Mouse (Mus musculus) spleen, embryonic (tissue): ENCODE data around the gene Snip1.

Experiments used
- CTCF ChIA-PET: fragments of 350-600 bp; sonication (Branson Sonifier 250); formaldehyde crosslinking; loops from one replicate; lab custom pipeline; 2022; lab: Charles Lee

The Snip1 gene

GRCm38 (mm10) chr4:125066490-125067370, at the start of gene Snip1:
Gene Snip1 (plus strand): TSS chr4:125066672.
- CTCF ChIA-PET = no interaction called here

- CTCF ChIA-PET = no interaction called here
Observed at GRCm38 (mm10) chr4:125017431-125017830, 49.0 kb upstream of the Snip1 start.

DNA sequence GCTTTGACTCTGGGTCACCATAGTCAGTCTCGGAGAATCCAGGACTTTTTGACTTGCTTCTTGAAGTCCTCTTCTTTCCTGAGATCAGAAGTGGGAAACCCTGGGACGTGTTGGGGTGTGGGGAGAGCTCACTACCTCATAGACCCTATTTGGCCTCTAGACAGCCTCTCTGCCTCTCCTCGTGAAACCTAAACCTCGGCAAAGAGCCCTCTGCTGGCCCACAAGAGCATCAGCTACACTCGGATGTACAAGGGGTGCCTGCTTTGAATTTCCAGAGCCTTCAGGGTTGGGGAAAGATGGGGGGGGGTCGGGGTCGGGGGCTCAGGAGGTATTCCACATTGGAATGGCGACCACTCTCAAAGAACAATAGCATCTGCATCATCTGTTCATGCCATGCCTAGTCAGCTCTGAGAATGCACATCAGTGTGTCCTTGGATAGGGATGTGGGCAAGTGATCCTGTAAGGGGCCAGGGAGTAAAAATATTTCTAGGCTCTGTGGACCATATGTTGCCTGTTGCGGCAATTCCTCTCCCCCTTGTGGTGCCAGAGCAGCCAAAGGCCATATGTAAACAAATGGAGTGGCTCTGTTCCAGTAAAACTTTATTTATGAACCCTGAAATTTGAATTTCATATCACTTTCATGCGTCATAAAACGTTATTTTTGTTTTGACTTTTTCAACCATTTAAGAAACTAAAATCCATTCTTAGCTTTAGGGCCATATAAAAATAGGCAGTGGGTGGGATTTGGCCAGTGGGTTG, 45.5 kb upstream of the Snip1 start:
- CTCF ChIA-PET = no interaction called here

- CTCF ChIA-PET = interaction anchor here (0.6 to 1.2 kb wide), 2 partner anchors 8 to 14 kb away, joined by 3 to 4 read pairs; no protein-coding TSS in a partner anchor
Observed at GRCm38 (mm10) chr4:125029891-125030614, 36.4 kb upstream of the Snip1 start.

GRCm38 (mm10) chr4:125034341-125034740, 32.1 kb upstream of the Snip1 start:
- CTCF ChIA-PET = interaction anchor here (0.9 kb wide), 1 partner anchor 9 kb away, joined by 3 read pairs; no protein-coding TSS in a partner anchor

- CTCF ChIA-PET = no interaction called here
Observed at GRCm38 (mm10) chr4:125044454-125044853, 22.0 kb upstream of the Snip1 start.

GRCm38 (mm10) chr4:125055385-125055784, 11.1 kb upstream of the Snip1 start:
- CTCF ChIA-PET = interaction anchor here (0.6 kb wide), 1 partner anchor 71 kb away, joined by 4 read pairs; no protein-coding TSS in a partner anchor

DNA sequence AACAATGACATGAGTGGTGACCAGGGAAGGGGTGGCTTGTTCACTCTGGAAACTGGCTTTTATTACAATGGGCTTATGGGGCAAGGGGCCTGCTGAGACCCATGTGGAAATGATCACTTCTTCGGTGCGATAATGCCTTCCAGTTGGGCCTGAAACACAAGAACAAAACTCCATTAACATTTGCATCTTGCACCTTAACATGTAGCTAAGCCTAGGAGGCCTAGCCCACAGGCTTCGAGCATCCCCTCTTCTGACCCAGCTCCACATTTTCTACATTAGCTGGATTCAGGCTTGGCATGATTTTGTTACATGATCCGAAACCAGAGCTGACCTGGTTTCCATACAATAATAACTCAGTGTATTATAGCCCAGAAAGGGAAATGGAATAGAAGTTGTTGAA, 10.0 kb upstream of the Snip1 start:
- CTCF ChIA-PET = no interaction called here

GRCm38 (mm10) chr4:125057273-125057672, 9.2 kb upstream of the Snip1 start:
- CTCF ChIA-PET = no interaction called here

DNA sequence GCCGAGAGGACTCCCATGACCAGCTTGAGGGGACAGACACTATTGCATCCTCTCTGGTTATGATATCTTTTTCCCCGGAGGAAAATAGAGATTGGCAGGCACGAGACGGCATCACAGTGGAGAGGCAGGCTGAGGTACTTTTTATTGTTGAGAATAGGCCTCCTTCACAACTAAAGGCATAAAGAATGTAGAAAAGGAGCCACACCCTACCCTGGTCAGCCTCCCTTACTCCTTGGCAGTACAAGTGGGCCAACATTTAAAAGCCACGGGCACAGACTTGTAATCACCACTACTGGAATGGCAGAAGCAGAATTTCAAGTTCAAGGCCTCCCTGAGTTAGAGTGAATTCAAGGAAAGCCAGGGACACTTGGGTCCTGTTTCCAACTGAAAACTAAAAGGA, 8.4 kb upstream of the Snip1 start:
- CTCF ChIA-PET = interaction anchor here (0.6 kb wide), 1 partner anchor 12 kb away, joined by 4 read pairs; no protein-coding TSS in a partner anchor

- CTCF ChIA-PET = interaction anchor here (0.7 kb wide), 1 partner anchor 27 kb away, joined by 4 read pairs; no protein-coding TSS in a partner anchor
Observed at GRCm38 (mm10) chr4:125059025-125059424, 7.4 kb upstream of the Snip1 start.

- CTCF ChIA-PET = no interaction called here
Observed at GRCm38 (mm10) chr4:125063829-125064228, 2.6 kb upstream of the Snip1 start.

DNA sequence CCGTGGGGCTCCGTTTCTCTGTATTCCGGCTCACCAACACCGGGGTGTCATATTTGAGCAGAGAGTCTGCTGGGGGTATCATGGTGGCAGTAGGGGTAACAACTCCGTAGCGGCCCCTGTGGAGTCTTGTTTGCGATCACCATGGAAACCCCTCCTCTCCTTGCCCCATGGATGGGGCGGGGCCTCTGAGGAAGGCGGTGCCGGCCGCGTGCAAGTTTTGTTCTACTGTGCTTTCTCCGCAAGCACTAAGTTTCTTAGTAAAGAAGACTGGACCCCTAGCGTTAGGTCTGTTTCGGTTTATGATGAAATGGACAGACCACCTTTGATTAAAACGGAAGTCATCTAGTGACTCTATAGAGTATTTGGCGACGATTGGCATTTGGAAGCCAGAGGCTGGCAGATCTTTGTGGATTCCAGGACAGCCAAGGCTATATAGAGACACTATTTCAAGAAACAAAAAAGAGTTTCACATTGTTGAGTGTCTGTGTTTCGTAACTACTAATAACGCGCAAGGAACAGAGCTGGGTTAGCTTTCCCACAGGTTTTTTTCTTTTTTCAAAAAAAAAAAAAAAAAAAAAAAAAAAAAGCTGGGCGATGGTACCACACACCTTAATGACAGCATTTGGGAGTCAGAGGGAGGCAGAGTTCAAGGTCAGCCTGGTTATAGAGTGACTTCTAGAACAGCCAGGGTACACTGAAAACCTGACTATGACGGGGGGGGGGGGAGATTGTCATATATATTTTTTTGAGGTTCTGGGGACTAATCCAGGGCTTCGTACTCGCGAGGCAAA, 760 bp upstream of the Snip1 start, which contains the start of gene Dnali1:
Gene Dnali1, minus strand, starts transcription at position 187 of the 791 bp plus-strand sequence.
- CTCF ChIA-PET = interaction anchor here (0.6 kb wide), 1 partner anchor 41 kb away, joined by 7 read pairs; no protein-coding TSS in a partner anchor

DNA sequence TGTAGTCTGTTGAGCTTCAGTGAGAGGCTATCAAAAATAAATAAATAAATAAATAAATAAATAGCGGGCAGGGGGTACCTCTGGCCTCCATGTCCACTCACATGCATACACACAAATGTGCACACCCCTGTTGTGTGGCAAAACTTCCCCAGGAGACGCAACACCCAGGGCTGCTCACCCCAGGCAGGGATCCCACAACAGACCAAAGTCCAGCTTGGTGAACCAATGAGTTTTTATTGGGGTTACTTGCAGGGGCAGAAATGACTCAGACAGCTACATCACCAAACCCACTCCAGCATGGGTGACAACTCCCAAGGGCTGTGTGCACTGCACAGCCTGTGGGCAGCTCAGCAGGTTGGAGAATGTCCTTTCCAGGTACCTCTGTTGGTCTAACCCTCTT, 11.2 kb downstream of the Snip1 start:
- CTCF ChIA-PET = no interaction called here

DNA sequence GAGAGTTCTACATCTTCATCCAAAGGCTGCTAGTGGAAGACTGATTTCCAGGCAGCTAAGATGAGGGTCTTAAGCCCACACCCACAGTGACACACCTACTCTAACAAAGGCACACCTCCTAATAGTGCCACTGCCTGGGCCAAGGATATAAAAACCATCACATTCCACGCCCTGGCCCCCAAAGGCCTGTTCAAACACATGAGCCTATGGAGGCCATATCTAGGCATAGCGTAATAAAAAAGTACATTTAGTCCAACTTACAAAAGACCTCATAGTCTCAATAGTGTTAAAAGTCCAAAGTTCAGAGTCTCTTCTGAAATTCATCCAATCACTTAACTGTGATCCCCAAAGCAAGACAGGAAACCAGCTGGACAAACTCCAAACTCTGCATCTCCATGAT, 12.2 kb downstream of the Snip1 start:
- CTCF ChIA-PET = no interaction called here

DNA sequence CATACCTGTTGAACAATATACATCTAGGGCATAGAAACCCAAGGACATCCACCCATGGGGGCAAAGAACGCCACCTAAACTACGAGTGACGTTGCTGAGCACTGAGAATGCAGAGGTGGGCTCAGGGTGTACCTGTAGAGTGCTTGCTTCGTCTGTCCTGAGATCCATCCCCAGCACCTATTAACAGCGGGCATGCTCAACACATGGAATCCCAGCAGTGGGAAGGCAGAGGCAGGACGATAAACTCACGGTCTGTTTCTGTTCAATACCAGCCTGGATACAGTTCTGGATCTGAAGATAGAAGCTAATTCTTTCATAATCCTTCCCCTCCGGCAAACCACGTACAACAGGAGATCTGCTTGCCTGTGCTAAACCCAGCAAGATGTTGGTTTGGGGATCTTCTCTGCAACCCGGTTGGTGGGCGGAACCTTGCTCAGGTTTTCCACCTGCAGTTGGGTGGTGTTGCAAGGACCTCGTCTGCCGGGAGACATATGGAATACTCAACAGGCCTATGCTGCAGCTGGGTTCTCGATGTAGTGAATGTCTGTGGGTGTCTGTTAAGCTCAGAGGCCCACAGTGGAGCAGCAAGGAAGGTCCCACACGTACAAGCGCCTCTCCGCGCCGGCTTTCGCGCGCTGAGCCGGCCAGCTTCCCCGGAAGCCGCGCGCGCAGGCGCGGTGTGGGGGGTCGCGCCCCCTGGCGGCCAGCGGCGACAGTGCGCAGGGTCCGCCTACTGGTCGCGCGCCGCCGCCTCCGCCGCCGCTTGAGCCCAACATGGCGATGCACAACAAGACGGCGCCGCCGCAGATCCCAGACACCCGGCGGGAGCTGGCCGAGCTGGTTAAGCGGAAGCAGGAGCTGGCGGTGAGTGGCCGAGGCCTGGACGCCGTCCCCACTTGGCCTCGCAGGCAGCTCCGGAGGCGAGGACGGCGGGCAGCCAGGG, 18.2 kb downstream of the Snip1 start, which contains the start of gene Meaf6:
Gene Meaf6, plus strand, starts transcription at position 732 of the 943 bp plus-strand sequence.
- CTCF ChIA-PET = interaction anchor here (0.6 kb wide), 1 partner anchor 1117 kb away, joined by 3 read pairs; no protein-coding TSS in a partner anchor

DNA sequence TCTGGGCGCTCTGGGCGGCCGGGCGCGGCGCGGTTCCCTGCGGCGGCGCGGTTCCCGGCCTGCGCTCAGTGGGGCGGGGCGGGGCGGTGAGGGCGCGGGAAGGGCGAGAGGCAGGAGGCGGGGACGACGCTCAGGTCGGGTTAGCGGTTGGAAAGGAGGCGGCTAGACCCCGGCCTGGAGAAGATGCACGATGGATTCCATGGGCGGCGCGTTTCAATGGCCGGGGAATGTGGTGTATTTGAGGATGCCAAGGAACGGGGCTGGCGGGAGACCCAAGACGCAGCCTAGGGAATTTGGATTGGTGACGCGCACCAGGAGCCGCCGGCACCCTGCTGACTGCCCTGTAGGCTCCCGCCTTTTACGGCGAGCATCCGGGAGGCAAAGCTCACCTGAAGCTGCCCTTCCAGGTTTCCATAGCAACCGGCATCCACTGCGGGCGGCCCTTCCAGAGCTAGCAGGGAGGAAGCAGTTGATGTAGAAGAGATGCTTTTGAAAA, 18.9 kb downstream of the Snip1 start:
- CTCF ChIA-PET = interaction anchor here (0.6 kb wide), 1 partner anchor 1116 kb away, joined by 3 read pairs; no protein-coding TSS in a partner anchor

DNA sequence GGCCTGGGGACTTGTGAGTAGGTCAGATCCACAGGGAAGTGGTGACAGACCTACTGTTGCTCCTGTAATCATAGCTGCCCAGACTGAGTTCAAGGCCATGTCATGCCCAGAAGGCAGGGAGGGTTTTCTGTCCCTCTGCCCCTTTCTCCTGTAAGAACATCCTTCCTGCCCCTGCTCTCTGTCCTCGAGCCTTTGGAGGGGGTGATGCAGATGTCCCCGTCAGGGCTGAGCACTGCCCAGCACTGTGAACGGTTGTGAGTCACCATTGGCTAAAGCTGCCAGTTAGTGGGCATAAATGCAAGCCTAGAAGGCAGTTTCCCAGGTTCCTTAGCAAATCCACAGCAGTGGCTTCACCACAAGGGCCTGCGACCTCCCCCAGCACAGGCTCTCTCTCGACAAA, 26.6 kb downstream of the Snip1 start:
- CTCF ChIA-PET = no interaction called here

DNA sequence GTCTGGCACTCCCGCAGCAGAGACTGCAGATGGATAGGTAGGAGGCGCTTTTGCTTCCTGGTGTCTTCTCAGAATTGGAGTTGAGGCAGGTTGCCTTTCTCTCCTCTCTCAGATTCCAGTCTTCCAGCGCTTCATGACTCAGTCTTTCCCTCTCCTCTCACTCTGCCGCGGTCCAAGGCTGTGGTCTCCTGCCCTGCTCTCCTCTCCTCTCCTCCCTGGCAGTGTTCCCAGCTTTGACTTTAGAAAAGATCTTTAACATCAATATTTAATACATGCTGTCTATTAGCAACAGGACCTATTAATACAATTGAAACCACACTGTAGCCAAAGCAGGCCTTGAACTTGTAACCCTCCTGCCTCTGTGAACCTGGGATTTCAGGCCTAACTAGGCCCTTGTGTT, 29.6 kb downstream of the Snip1 start:
- CTCF ChIA-PET = no interaction called here
